Mouse (Mus musculus): ENCODE data around the gene Poldip3. TPM values are rescaled to one million over a fixed set of nuclear protein-coding genes. Genes with fewer than 3 reads are reported as not detected.
A peak's percentile ranks its signal among the peaks of the same experiment; 100 is the strongest.

Gene Poldip3
- polyA plus RNA-seq, 1 experiment from 2014 or later = 172 TPM

GRCm38 (mm10) chr15:83118360-83118759 lies 30.8 kb downstream of the Poldip3 start:
- Histone ChIP-seq H3K36me3 (peaks cover 50% of the 10 kb centered on the region), H3K9ac (no peak overlapping the region), H3K4me3 (no peak overlapping the region), H3K4me1 (peaks cover 4% of the 10 kb centered on the region; the same call in 1 of the 2 replicates), H3K27ac (no peak overlapping the region), H3K9me3 (no peaks in the 10 kb centered on the region), H3K27me3 (no peaks in the 10 kb centered on the region), H3K4me2 (replicated peaks) (no peak overlapping the region)
- WGBS = 77% methylated on average over 7 of the region's 7 CpGs
- ATAC-seq (ENCODE audit: insufficient number of reproducible peaks, insufficient read depth, low FRiP score, low TSS enrichment) = no peak

- H3K4me1 ChIP-seq = peaks cover 6% of the 10 kb centered on the region
- 75% methylated on average over 6 of the region's 6 CpGs for WGBS
- ATAC-seq (ENCODE audit: insufficient number of reproducible peaks, insufficient read depth, low FRiP score, low TSS enrichment) = no peak
- H3K27me3 ChIP-seq = no peaks in the 10 kb centered on the region
- no peaks in the 10 kb centered on the region for H3K9me3 ChIP-seq
- H3K4me3 ChIP-seq = no peak overlapping the region
- no peak overlapping the region for H3K27ac ChIP-seq
- H3K9ac ChIP-seq = no peak overlapping the region
- no peak overlapping the region for H3K4me2 ChIP-seq (replicated peaks)
- H3K36me3 ChIP-seq = peaks cover 51% of the 10 kb centered on the region
These were observed 34.1 kb downstream of the Poldip3 start for GRCm38 (mm10) chr15:83115071-83115470.

- Histone ChIP-seq H3K9me3 (no peaks in the 10 kb centered on the region), H3K9ac (no peak overlapping the region), H3K4me2 (replicated peaks) (no peak overlapping the region), H3K4me3 (no peak overlapping the region), H3K36me3 (peaks cover 47% of the 10 kb centered on the region), H3K4me1 (peaks cover 6% of the 10 kb centered on the region), H3K27me3 (no peaks in the 10 kb centered on the region), H3K27ac (no peak overlapping the region)
- ATAC-seq (ENCODE audit: insufficient number of reproducible peaks, insufficient read depth, low FRiP score, low TSS enrichment) = no peak
- 81% methylated on average over 9 of the region's 9 CpGs for WGBS
These were observed 35.1 kb downstream of the Poldip3 start for GRCm38 (mm10) chr15:83114106-83114505.

GRCm38 (mm10) chr15:83112898-83113297 lies 36.3 kb downstream of the Poldip3 start:
- 0 out of 2 replicates have a peak, but pooled peaks have one; percentile 52 for ATAC-seq (ENCODE audit: insufficient number of reproducible peaks, insufficient read depth, low FRiP score, low TSS enrichment)
- H3K4me3 ChIP-seq = no peak overlapping the region
- H3K9me3 ChIP-seq = no peaks in the 10 kb centered on the region
- no peaks in the 10 kb centered on the region for H3K27me3 ChIP-seq
- peaks cover 37% of the 10 kb centered on the region for H3K36me3 ChIP-seq
- peaks cover 6% of the 10 kb centered on the region for H3K4me1 ChIP-seq
- WGBS = 10% methylated on average over 10 of the region's 11 CpGs
- no peak overlapping the region for H3K27ac ChIP-seq
- no peak overlapping the region for H3K4me2 ChIP-seq (replicated peaks)
- peak overlapping the region; percentile 16; the same call in 1 of the 2 replicates for H3K9ac ChIP-seq

GRCm38 (mm10) chr15:83111874-83112273 lies 37.3 kb downstream of the Poldip3 start:
- WGBS = 85% methylated on average over 7 of the region's 7 CpGs
- no peak overlapping the region for H3K4me2 ChIP-seq (replicated peaks)
- H3K27ac ChIP-seq = no peak overlapping the region
- H3K4me3 ChIP-seq = no peak overlapping the region
- H3K4me1 ChIP-seq = peaks cover 6% of the 10 kb centered on the region
- H3K9ac ChIP-seq = no peak overlapping the region
- peaks cover 27% of the 10 kb centered on the region for H3K36me3 ChIP-seq
- no peaks in the 10 kb centered on the region for H3K9me3 ChIP-seq
- no peaks in the 10 kb centered on the region for H3K27me3 ChIP-seq
- no peak for ATAC-seq (ENCODE audit: insufficient number of reproducible peaks, insufficient read depth, low FRiP score, low TSS enrichment)

GRCm38 (mm10) chr15:83111290-83111689 lies 37.9 kb downstream of the Poldip3 start:
- ATAC-seq (ENCODE audit: insufficient number of reproducible peaks, insufficient read depth, low FRiP score, low TSS enrichment) = no peak
- WGBS = 59% methylated on average over 6 of the region's 6 CpGs
- peaks cover 21% of the 10 kb centered on the region for H3K36me3 ChIP-seq

GRCm38 (mm10) chr15:83107814-83108213 lies 41.4 kb downstream of the Poldip3 start:
- Histone ChIP-seq H3K9ac (no peak overlapping the region), H3K4me1 (peaks cover 2% of the 10 kb centered on the region; the same call in 1 of the 2 replicates), H3K4me3 (no peak overlapping the region), H3K9me3 (no peaks in the 10 kb centered on the region), H3K36me3 (peaks cover 3% of the 10 kb centered on the region; the same call in 1 of the 2 replicates), H3K27me3 (no peaks in the 10 kb centered on the region), H3K4me2 (replicated peaks) (no peak overlapping the region), H3K27ac (no peak overlapping the region)
- 42% methylated on average over 6 of the region's 6 CpGs for WGBS
- no peak for ATAC-seq (ENCODE audit: insufficient number of reproducible peaks, insufficient read depth, low FRiP score, low TSS enrichment)

More at GRCm38 (mm10) chr15:83111290-83111689, 37.9 kb downstream of the Poldip3 start:
- Histone ChIP-seq H3K9me3 (no peaks in the 10 kb centered on the region), H3K9ac (no peak overlapping the region), H3K4me3 (no peak overlapping the region), H3K27me3 (no peaks in the 10 kb centered on the region), H3K4me1 (peaks cover 6% of the 10 kb centered on the region), H3K4me2 (replicated peaks) (no peak overlapping the region), H3K27ac (no peak overlapping the region)

- Histone ChIP-seq H3K9me3 (no peaks in the 10 kb centered on the region), H3K27ac (no peak overlapping the region)
- no peak for ATAC-seq (ENCODE audit: insufficient number of reproducible peaks, insufficient read depth, low FRiP score, low TSS enrichment)
These were observed 42.8 kb downstream of the Poldip3 start for GRCm38 (mm10) chr15:83106426-83106825.

GRCm38 (mm10) chr15:83103111-83103510 lies 46.1 kb downstream of the Poldip3 start:
- H3K27me3 ChIP-seq = peaks cover 8% of the 10 kb centered on the region
- H3K36me3 ChIP-seq = no peaks in the 10 kb centered on the region
- 48% methylated on average over 1 of the region's 1 CpGs for WGBS
- H3K4me3 ChIP-seq = no peak overlapping the region
- no peak overlapping the region for H3K4me2 ChIP-seq (replicated peaks)
- no peak for ATAC-seq (ENCODE audit: insufficient number of reproducible peaks, insufficient read depth, low FRiP score, low TSS enrichment)
- no peak overlapping the region for H3K9ac ChIP-seq
- peaks cover 21% of the 10 kb centered on the region for H3K4me1 ChIP-seq
- no peaks in the 10 kb centered on the region for H3K9me3 ChIP-seq
- H3K27ac ChIP-seq = no peak overlapping the region

More at GRCm38 (mm10) chr15:83106426-83106825, 42.8 kb downstream of the Poldip3 start:
- Histone ChIP-seq H3K9ac (no peak overlapping the region), H3K4me1 (no peaks in the 10 kb centered on the region), H3K27me3 (no peaks in the 10 kb centered on the region), H3K4me2 (replicated peaks) (no peak overlapping the region), H3K36me3 (peaks cover 3% of the 10 kb centered on the region; the same call in 1 of the 2 replicates), H3K4me3 (no peak overlapping the region)
- 79% methylated on average over 6 of the region's 6 CpGs for WGBS

GRCm38 (mm10) chr15:83100332-83100662 lies 48.9 kb downstream of the Poldip3 start:
- Histone ChIP-seq H3K36me3 (no peaks in the 10 kb centered on the region), H3K4me2 (replicated peaks) (peak overlapping the region; percentile 86), H3K27me3 (peaks cover 12% of the 10 kb centered on the region), H3K9ac (peak overlapping the region; percentile 70), H3K4me1 (peaks cover 21% of the 10 kb centered on the region), H3K9me3 (no peaks in the 10 kb centered on the region), H3K27ac (0 out of 2 replicates have a peak overlapping the region, but pooled peaks have one; percentile 30), H3K4me3 (peak overlapping the region; percentile 52)
- ATAC-seq (ENCODE audit: insufficient number of reproducible peaks, insufficient read depth, low FRiP score, low TSS enrichment) = no peak
- WGBS = 3% methylated on average over 8 of the region's 8 CpGs

GRCm38 (mm10) chr15:83099533-83100331 lies 49.5 kb downstream of the Poldip3 start:
- ATAC-seq (ENCODE audit: insufficient number of reproducible peaks, insufficient read depth, low FRiP score, low TSS enrichment) = peak; percentile 77
- 0 out of 2 replicates have a peak overlapping the region, but pooled peaks have one; percentile 36 for H3K27ac ChIP-seq
- H3K27me3 ChIP-seq = peaks cover 12% of the 10 kb centered on the region
- peak overlapping the region; percentile 52 for H3K4me3 ChIP-seq
- 2% methylated on average over 31 of the region's 31 CpGs for WGBS
- peak overlapping the region; percentile 70 for H3K9ac ChIP-seq
- no peaks in the 10 kb centered on the region for H3K9me3 ChIP-seq
- H3K4me1 ChIP-seq = peaks cover 21% of the 10 kb centered on the region
- peak overlapping the region; percentile 86 for H3K4me2 ChIP-seq (replicated peaks)
- H3K36me3 ChIP-seq = no peaks in the 10 kb centered on the region

- no peak overlapping the region for H3K4me2 ChIP-seq (replicated peaks)
- H3K4me3 ChIP-seq = no peak overlapping the region
- H3K4me1 ChIP-seq = peaks cover 21% of the 10 kb centered on the region
- H3K27ac ChIP-seq = no peak overlapping the region
- H3K36me3 ChIP-seq = no peaks in the 10 kb centered on the region
- no peaks in the 10 kb centered on the region for H3K9me3 ChIP-seq
- H3K9ac ChIP-seq = no peak overlapping the region
- 49% methylated on average over 2 of the region's 2 CpGs for whole genome bisulfite sequencing
- ATAC-seq (ENCODE audit: insufficient number of reproducible peaks, insufficient read depth, low FRiP score, low TSS enrichment) = no peak
- H3K27me3 ChIP-seq = peaks cover 12% of the 10 kb centered on the region
These were observed 53.2 kb downstream of the Poldip3 start for GRCm38 (mm10) chr15:83095950-83096349.

All from embryonic facial prominence, embryonic 12.5 days (tissue).